Mouse (Mus musculus): Measurements from ENCODE around the gene Sae1. TPM values are rescaled to one million over a fixed set of nuclear protein-coding genes. Genes with fewer than 3 reads are reported as not detected.

Sae1 gene
- total RNA-seq, 2 experiments from 2014 or later = 105 to 120 TPM

GRCm38 (mm10) chr7:16295321-16295900 lies 92.2 kb downstream of the Sae1 start:
- peak; percentile 88 to 93 for DNase-seq (ENCODE audit: low spot score in 2 of 2)
- intact Hi-C loops (cut with DNase I) = loop anchor here (1.0 to 10.0 kb wide), 2 partner anchors 15 to 319 kb away; partner anchors contain the start of gene Arhgap35

GRCm38 (mm10) chr7:16294837-16295236 lies 92.8 kb downstream of the Sae1 start:
- peak; percentile 91 to 96 for DNase-seq (ENCODE audit: low spot score in 2 of 2)
- intact Hi-C loops (cut with DNase I) = loop anchor here (1.0 to 10.0 kb wide), 4 partner anchors 15 to 320 kb away; partner anchors contain the start of gene Arhgap35

- DNase-seq (ENCODE audit: low spot score in 2 of 2) = peak in 1 of 2 experiments; percentile 46
- intact Hi-C loops (cut with DNase I) = loop anchor here (1.0 to 10.0 kb wide), 3 partner anchors 33 to 320 kb away; partner anchors contain the start of gene Arhgap35
These were observed 93.3 kb downstream of the Sae1 start for GRCm38 (mm10) chr7:16294346-16294745.

GRCm38 (mm10) chr7:16287791-16288190 lies 99.8 kb downstream of the Sae1 start:
- intact Hi-C loops (cut with DNase I) = no loop called here
- no peak for DNase-seq (ENCODE audit: low spot score in 2 of 2)

DNA sequence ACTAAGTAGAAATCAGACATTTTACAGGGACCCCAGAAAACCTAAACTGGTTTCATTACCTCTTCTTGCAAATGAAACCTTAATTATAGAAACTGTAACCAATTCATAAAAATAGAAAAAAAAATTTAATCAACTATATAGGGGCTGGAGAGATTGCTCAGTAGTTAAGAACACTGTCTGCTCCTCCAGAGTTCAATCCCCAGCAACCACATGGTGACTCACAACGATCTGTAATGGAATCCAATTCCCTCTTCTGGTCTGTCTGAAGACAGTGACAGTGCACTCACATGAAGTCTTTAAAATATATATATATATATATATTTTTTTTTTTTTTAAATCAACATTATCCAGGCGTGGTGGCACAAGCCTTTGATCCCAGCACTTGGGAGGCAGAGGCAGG lies 100.6 kb downstream of the Sae1 start:
- intact Hi-C loops (cut with DNase I) = no loop called here
- no peak for DNase-seq (ENCODE audit: low spot score in 2 of 2)

DNA sequence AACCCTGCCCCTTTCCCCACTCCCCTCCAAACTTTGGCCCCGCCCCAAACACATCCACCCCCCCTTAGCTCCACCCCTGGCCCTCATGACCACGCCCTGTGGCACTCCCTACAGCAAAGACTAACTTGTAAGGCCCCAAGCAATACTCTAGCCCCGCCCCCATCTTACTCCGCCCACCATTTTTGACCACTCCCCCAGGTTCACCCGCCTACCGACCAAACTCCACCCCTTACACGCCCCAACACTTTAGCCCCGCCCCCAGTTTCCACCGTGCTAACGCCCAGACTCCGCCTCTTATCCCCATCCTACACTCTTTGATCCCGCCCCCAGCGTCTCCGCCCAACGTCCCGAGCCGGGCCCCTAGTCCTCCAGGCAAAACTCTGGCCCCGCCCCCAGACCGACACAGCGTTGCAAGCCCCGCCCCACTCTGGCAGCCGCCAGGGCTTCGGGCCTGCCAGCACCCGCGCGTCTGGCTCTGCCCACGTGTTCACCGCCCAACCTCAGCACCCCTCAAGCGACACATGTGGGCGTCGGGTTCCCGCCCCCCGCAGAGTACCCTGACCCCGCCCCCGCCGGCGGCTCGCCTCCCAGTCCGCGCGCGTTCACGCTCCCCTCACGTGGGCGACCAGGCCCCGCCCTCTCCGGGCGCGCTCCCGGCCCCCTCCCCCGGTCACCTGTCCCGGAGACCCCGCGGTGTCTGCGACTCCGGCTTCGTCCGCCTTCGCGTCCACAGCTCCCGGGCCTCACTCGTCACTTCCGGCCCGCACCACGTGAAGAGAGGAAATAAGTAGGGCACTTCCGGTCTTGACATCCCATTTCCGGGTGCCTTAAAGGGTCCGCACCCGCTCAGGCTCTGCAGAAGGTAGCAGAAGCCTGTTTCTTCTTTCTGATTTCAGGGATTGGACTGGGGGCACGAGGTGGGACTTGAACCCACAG lies 101.3 kb downstream of the Sae1 start, which contains the start of gene Ccdc9:
Gene Ccdc9, minus strand, starts transcription at position 770 of the 936 bp plus-strand sequence.
- DNase-seq (ENCODE audit: low spot score in 2 of 2) = peak; percentile 98 to 99
- intact Hi-C loops (cut with DNase I) = no loop called here

- intact Hi-C loops (cut with DNase I) = no loop called here
- peak in 1 of 2 experiments; percentile 42 for DNase-seq (ENCODE audit: low spot score in 2 of 2)
These were observed 102.1 kb downstream of the Sae1 start for GRCm38 (mm10) chr7:16285450-16286025.

GRCm38 (mm10) chr7:16284904-16285303 lies 102.7 kb downstream of the Sae1 start:
- no peak for DNase-seq (ENCODE audit: low spot score in 2 of 2)
- intact Hi-C loops (cut with DNase I) = no loop called here

DNA sequence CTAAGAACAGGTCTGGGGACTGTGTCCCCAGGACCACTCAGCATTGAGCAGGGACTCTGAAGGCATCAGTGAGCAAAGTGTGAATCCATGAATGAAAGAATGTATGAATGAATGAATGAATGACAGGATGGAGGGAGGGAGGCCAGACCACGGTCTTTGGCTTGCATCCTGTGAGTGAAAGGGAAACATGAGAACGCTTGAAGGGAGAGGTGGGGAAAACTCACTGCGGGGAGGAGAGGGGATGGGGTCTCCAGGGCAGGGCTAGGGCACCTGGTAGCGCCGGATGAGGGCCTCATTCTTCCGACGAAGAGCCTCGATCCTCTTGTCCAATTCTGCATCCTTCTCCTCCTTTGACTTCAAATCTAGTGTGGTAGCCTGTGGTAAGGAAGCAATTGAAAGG lies 103.6 kb downstream of the Sae1 start:
- DNase-seq (ENCODE audit: low spot score in 2 of 2) = no peak
- intact Hi-C loops (cut with DNase I) = no loop called here

DNA sequence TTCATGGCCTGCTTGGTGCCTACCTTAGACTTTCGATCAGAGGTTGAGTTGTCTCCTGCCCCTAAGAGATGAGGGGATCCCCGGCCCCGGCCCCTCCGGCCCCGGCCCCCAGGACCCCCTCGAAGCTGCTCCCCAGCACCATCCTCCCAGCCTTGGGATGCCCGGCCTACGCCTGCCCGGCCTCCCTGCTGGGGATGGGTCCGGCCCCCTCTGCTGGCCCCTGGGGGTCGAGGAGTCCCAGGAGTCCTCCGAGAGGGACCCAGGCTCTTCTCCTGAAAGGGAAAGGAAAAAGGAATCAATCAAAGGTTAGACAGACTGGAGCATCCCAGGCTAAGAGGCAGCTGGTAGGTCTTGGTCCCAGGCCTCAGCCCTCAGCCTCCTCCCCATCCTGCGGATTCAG lies 105.3 kb downstream of the Sae1 start:
- DNase-seq (ENCODE audit: low spot score in 2 of 2) = no peak
- intact Hi-C loops (cut with DNase I) = no loop called here

DNA sequence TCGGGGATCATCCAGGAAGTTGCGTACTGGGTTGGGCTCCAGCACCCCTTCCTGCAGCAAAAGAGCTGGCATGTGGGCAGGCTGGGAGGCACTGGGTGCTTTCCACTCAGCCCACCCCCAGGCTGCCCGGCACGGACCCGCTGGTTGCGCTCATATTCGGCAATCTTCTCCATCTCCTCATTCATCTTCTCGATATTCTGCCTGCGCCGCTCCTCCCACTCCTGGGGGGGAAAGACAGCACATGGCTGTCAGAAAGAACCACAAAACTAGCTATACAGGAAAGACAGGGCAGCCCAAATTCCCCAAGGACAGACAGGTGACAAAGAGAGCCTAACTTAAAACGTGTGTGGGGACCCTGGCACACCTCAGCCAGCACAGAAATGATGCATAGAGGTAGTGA lies 106.9 kb downstream of the Sae1 start:
- intact Hi-C loops (cut with DNase I) = no loop called here

DNA sequence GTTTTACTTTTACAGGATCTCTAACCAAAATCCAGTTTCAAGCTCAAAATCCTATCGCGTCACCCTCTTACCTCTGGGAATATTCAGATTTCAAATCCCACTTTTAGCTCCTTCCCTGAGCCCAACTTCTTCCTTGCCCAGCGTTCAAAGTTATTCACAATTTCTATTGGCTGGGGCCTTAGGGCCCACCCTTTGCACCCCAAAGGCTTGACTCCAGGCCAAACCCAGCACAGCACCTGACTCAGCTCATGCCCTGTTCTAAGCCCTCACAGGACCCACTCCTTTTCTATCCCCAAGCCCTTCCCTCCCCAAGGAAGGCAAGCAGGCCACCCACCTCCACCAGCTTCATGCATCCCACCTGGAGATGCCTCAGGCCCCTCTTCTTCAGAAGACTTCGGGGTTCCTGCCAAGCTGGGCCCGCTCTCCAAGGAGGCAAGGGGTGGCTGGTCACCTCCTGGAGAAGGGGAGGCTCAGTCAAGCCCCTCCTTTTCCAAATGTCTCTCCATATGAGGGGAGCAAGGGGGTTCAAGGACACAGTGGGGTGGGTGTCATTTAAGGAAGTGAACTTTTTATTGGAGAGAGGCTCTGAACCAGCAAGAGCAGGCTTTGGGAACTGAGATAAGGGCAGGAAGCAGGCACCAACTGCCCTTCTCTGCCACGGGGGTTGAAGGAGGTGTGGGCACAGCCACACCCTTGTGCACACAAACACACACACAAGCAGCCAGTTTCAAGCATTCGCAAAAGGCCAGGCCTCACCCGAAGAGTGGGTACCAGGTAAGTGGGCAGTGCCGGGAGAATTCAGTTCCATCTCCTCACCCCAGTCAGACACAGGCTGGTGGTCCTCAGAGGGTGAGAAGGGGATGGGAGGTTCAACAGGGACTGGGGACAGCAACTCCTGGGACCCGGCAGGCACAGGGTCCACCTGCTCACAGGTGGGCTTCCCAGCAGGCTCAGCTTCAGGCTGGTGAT lies 112.4 kb downstream of the Sae1 start:
- intact Hi-C loops (cut with DNase I) = loop anchor here (5.0 kb wide), 1 partner anchor 178 kb away; the partner anchor contains the start of gene Napa
- no peak for DNase-seq (ENCODE audit: low spot score in 2 of 2)

More for the DNA sequence above, 106.9 kb downstream of the Sae1 start:
- DNase-seq (ENCODE audit: low spot score in 2 of 2) = no peak

DNA sequence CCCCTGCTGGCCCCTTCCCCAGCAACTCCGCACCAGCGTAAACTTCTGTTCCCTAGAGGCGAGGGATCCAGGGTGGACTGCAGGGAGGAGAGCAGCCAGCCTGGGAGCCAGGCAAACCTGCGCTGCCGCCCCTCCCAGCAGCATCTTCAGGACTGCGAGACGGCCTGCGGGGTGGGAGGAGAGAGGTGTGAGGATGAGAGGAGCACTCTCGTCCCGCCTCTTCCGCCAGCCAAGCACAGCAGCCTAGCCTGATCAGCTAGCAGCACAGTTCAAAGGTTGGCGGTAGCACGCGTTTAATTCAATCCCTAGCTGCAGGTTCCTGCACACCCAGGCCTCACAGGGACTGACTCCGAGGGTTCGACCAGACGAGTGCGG lies 113.9 kb downstream of the Sae1 start:
- peak; percentile 67 to 71 for DNase-seq (ENCODE audit: low spot score in 2 of 2)
- intact Hi-C loops (cut with DNase I) = loop anchor here (5.0 kb wide), 1 partner anchor 176 kb away; the partner anchor contains the start of gene Napa

- intact Hi-C loops (cut with DNase I) = loop anchor here (5.0 kb wide), 1 partner anchor 176 kb away; the partner anchor contains the start of gene Napa
These were observed 114.4 kb downstream of the Sae1 start, which contains the start of gene Inafm1 for GRCm38 (mm10) chr7:16273081-16273765. Gene Inafm1 (minus strand): TSS chr7:16273617.

GRCm38 (mm10) chr7:16272681-16273080 lies 114.9 kb downstream of the Sae1 start:
- DNase-seq (ENCODE audit: low spot score in 2 of 2) = peak; percentile 73 to 76
- intact Hi-C loops (cut with DNase I) = loop anchor here (5.0 kb wide), 1 partner anchor 175 kb away; the partner anchor contains the start of gene Napa

More at GRCm38 (mm10) chr7:16273081-16273765, 114.4 kb downstream of the Sae1 start, which contains the start of gene Inafm1:
- DNase-seq (ENCODE audit: low spot score in 2 of 2) = peak; percentile 82 to 87

- intact Hi-C loops (cut with DNase I) = loop anchor here (5.0 kb wide), 1 partner anchor 174 kb away; the partner anchor contains the start of gene Napa
- DNase-seq (ENCODE audit: low spot score in 2 of 2) = no peak
These were observed 116.5 kb downstream of the Sae1 start for GRCm38 (mm10) chr7:16271139-16271538.
